Mouse (Mus musculus): Measurements from ENCODE around the gene Gm14862. TPM values are rescaled to one million over a fixed set of nuclear protein-coding genes. Genes with fewer than 3 reads are reported as not detected.

Gene Gm14862
- polyA plus RNA-seq, 1 experiment = not detected

DNA sequence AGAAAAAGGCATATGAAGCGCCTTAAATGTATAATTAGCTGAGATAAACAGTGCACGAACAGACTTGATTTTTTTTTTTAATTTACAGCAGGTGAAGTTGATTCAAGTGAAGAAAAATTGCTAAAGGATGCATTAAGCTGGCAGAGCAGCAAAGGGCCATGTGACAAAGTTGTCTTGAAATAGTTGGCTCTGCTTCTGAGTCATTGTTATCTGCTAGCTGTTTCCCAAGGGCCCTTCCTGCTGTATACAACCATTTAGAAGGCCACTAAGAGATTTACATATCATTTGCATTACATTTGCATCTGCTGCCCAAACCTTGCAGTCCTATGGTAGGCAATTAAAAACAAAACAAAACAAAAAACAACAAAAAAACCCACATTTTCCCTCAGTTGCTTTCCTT, 54.7 kb downstream of the Gm14862 start:
- Histone ChIP-seq H3K79me3 (ENCODE audit: low read depth) (peaks cover 7% of the 10 kb centered on the region), H3ac (ENCODE audit: control insufficient read depth, insufficient read length, low read depth) (no peak overlapping the region), H3K4me3 (ENCODE audit: insufficient read depth, poor library complexity, severe bottlenecking) (no peak overlapping the region), H3K79me2 (ENCODE audit: control insufficient read depth, insufficient read depth) (peaks cover 21% of the 10 kb centered on the region), H3K27me3 (ENCODE audit: control insufficient read depth, insufficient read depth, insufficient read length) (no peaks in the 10 kb centered on the region), H3K36me3 (ENCODE audit: control insufficient read depth, insufficient read depth) (no peaks in the 10 kb centered on the region)
- TF ChIP-seq MYOD1 (IDR thresholded peaks at IDR 0.05; ENCODE audit: control insufficient read depth, insufficient read length, low read depth) (no peak), USF1 (IDR thresholded peaks at IDR 0.05; ENCODE audit: low read depth) (peak; percentile 73)

Other genes starting within 250 kb of the Gm14862 start
- not detected for gene Fthl17e, start 223.4 kb downstream of the Gm14862 start, polyA plus RNA-seq (2012; fragmentation: generic; extraction: Trizol)
- 0.04 TPM for gene Fthl17f, start 193.9 kb downstream of the Gm14862 start, polyA plus RNA-seq (2012; fragmentation: generic; extraction: Trizol)
- not detected for gene 4930402K13Rik, start 152.3 kb downstream of the Gm14862 start, polyA plus RNA-seq (2012; fragmentation: generic; extraction: Trizol)
- 1.3 TPM for gene Lancl3, start 57.0 kb downstream of the Gm14862 start, polyA plus RNA-seq (2012; fragmentation: generic; extraction: Trizol)
- 0.02 TPM for gene Xk, start 15.9 kb upstream of the Gm14862 start, polyA plus RNA-seq (2012; fragmentation: generic; extraction: Trizol)
- gene H2al1m, start 26.9 kb upstream of the Gm14862 start, polyA plus RNA-seq (2012; fragmentation: generic; extraction: Trizol) = not detected
- gene H2al1k, start 93.7 kb upstream of the Gm14862 start, polyA plus RNA-seq (2012; fragmentation: generic; extraction: Trizol) = not detected
- not detected for gene Cybb, start 230.9 kb upstream of the Gm14862 start, polyA plus RNA-seq (2012; fragmentation: generic; extraction: Trizol)